Mouse (Mus musculus): ENCODE data around the gene Fbp2. TPM values are rescaled to one million over a fixed set of nuclear protein-coding genes. Genes with fewer than 3 reads are reported as not detected.
"Not testable (repeated sequence)": the region's sequence is repeated elsewhere in the genome, so short reads cannot be mapped to it uniquely, and the experiment has no call there.

The Fbp2 gene
- polyA plus RNA-seq, 1 experiment: not detected

DNA sequence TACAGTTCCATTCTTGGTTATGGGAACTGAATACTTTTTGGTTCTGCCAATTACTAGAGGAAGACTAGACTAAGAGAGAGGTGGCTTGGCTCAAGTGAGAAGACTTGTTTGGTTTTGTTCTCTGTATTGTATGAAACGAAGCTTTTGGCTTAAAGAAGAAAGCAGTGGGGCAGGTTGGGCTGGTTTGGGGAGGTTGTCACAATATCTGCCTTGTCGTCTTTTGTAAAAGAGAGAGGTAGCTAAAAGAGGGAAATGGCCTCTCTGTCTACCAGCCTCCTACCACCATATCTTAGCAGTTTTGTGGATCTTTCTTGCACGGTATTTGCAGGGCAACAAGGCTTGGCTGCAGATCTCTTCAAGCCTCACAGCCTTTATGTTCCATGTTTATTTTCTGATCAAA lies 14.0 kb upstream of the Fbp2 start:
- TF ChIP-seq POLR2A (IDR thresholded peaks at IDR 0.05; ENCODE audit: insufficient read depth, low read depth, low read length) (no peak), CTCF (IDR thresholded peaks at IDR 0.05; ENCODE audit: insufficient read depth, low read depth, low read length) (no peak)
- 60% methylated on average over 3 of the region's 3 CpGs for WGBS
- Histone ChIP-seq H3K4me3 (ENCODE audit: insufficient read depth, low read depth, low read length) (no peak overlapping the region), H3K27ac (ENCODE audit: insufficient read depth, low read depth, low read length) (no peak overlapping the region), H3K4me1 (ENCODE audit: control insufficient read depth, insufficient read depth, low read length) (no peaks in the 10 kb centered on the region)

DNA sequence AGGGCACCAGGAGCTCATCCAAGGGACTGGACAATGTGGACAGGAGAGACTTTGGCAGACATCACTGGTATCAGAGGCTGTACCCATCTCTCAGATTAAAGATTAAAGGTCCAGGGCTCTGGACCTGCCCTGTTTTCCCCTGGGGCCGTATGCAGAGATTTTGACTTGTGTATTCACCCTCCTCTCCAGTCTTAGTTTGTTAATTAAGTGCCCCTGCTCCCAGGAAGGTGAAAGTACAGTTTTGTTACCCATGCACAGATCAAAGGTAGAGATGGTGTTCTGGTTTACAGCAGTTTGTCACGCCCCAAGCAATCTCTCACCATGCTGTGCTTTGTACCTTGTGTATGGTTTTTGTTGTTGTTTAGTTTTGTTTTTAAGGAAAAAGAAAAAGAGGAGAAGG lies 12.4 kb upstream of the Fbp2 start:
- WGBS: 87% methylated on average over 2 of the region's 2 CpGs
- Histone ChIP-seq H3K4me1 (ENCODE audit: control insufficient read depth, insufficient read depth, low read length) (no peaks in the 10 kb centered on the region), H3K4me3 (ENCODE audit: insufficient read depth, low read depth, low read length) (no peak overlapping the region), H3K27ac (ENCODE audit: insufficient read depth, low read depth, low read length) (no peak overlapping the region)
- no peak for TF ChIP-seq POLR2A (IDR thresholded peaks at IDR 0.05; ENCODE audit: insufficient read depth, low read depth, low read length)
- TF ChIP-seq CTCF (IDR thresholded peaks at IDR 0.05; ENCODE audit: insufficient read depth, low read depth, low read length): no peak

DNA sequence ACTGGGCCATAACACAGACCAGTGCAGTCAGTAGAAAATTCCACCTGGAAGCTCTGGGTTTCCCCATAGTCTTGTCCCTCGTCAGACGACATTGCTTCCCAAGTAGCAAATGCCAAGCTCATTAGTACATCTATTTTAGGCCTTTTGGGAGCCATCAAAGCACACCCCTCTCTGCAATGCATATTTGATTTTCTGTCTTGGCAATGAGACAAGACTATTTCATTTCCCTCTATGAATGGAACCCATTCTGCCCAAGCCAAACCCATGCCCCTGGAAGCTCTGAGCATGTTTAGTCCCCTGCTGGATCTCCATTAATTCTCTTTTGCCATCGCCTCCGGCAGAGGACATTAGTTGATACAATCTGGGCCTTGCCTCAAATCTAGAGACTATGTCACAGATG lies 8.6 kb upstream of the Fbp2 start:
- H3K27ac ChIP-seq (ENCODE audit: insufficient read depth, low read depth, low read length): no peak overlapping the region
- TF ChIP-seq CTCF (IDR thresholded peaks at IDR 0.05; ENCODE audit: insufficient read depth, low read depth, low read length) (no peak), POLR2A (IDR thresholded peaks at IDR 0.05; ENCODE audit: insufficient read depth, low read depth, low read length) (no peak)
- WGBS: 50% methylated on average over 4 of the region's 4 CpGs

DNA sequence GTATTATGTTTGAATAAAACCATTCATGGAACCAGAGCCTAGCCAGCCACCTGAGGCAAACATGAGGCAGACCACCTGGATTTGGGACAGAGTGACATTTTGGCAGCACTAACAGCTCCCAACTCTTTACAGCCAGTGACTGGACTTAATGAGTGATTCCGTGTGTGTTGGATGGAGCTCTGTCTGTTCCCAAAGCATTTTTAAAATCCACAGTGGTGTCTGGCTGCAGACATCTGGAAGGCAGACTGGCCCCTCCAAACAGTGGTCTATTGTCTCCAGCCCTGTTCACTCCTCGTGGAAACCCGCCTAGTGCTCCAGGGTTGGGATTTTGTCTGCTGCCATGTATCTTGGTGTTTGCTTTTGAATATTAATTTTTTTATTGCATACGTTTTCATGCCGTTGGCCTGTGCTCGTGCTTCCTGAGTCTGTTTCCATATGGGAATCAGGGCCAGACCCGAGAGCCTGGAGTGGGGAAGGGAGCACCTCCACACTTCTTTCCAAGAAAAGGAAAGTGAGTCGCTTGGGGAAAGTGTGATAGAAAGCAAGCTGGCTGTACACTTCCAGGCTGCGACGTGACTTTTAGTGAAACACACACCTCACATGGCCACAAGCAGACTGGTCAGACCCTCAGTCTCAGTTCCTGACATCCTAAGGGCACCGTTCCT lies 7.6 kb upstream of the Fbp2 start:
- TF ChIP-seq CTCF (IDR thresholded peaks at IDR 0.05; ENCODE audit: insufficient read depth, low read depth, low read length) (no peak), POLR2A (IDR thresholded peaks at IDR 0.05; ENCODE audit: insufficient read depth, low read depth, low read length) (no peak)
- WGBS: 64% methylated on average over 11 of the region's 11 CpGs
- Histone ChIP-seq H3K4me1 (ENCODE audit: control insufficient read depth, insufficient read depth, low read length) (no peaks in the 10 kb centered on the region), H3K27ac (ENCODE audit: insufficient read depth, low read depth, low read length) (no peak overlapping the region), H3K4me3 (ENCODE audit: insufficient read depth, low read depth, low read length) (no peak overlapping the region)

More for the DNA sequence above, 8.6 kb upstream of the Fbp2 start:
- Histone ChIP-seq H3K4me3 (ENCODE audit: insufficient read depth, low read depth, low read length) (no peak overlapping the region), H3K4me1 (ENCODE audit: control insufficient read depth, insufficient read depth, low read length) (no peaks in the 10 kb centered on the region)

DNA sequence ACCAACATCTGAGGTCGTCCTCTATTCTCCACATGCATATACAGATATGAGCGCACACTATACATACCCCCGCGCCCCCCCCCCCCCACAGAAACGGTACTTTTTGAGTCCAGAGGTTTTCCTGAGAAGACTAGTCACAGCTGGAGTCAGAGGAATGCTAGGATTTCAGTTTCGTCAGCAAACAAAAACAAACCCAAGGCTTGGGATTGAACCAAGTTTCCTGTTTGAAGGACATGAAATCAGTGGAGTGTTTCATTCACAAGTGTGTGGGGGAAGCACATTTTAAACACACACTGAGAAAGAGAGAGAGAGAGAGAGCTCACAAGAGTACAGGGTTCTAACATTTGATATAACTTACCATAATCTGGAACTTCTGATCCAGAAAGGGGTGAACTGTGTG lies 5.5 kb upstream of the Fbp2 start:
- no peaks in the 10 kb centered on the region for H3K4me1 ChIP-seq (ENCODE audit: control insufficient read depth, insufficient read depth, low read length)
- no peak for TF ChIP-seq CTCF (IDR thresholded peaks at IDR 0.05; ENCODE audit: insufficient read depth, low read depth, low read length)
- no peak for TF ChIP-seq POLR2A (IDR thresholded peaks at IDR 0.05; ENCODE audit: insufficient read depth, low read depth, low read length)
- WGBS: 70% methylated on average over 6 of the region's 6 CpGs

DNA sequence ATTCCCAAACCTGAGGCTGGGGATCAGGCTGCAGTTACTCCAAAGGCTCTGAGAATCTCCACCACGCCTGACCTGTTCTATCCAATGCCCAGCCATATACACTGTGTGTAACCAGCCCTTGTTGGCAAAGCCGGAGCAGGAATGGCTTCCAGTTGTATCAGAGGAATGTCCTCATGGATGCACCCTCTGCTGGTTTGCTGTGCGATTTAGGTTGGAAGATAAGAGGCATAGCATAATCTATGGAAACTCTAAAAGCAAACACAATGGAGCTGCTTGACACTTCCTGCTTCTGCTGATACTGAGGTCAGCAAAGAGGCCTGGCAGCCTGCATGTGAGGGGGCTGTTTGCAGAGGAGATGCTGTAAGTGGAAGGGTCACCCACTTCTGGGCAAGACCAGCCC lies 4.7 kb upstream of the Fbp2 start:
- TF ChIP-seq CTCF (IDR thresholded peaks at IDR 0.05; ENCODE audit: insufficient read depth, low read depth, low read length): no peak
- H3K4me1 ChIP-seq (ENCODE audit: control insufficient read depth, insufficient read depth, low read length): no peaks in the 10 kb centered on the region; the same call in 1 of the 2 replicates
- WGBS: 94% methylated on average over 3 of the region's 3 CpGs
- no peak overlapping the region for H3K4me3 ChIP-seq (ENCODE audit: insufficient read depth, low read depth, low read length)
- no peak overlapping the region for H3K27ac ChIP-seq (ENCODE audit: insufficient read depth, low read depth, low read length)

More for the DNA sequence above, 5.5 kb upstream of the Fbp2 start:
- H3K4me3 ChIP-seq (ENCODE audit: insufficient read depth, low read depth, low read length): no peak overlapping the region
- H3K27ac ChIP-seq (ENCODE audit: insufficient read depth, low read depth, low read length): no peak overlapping the region

DNA sequence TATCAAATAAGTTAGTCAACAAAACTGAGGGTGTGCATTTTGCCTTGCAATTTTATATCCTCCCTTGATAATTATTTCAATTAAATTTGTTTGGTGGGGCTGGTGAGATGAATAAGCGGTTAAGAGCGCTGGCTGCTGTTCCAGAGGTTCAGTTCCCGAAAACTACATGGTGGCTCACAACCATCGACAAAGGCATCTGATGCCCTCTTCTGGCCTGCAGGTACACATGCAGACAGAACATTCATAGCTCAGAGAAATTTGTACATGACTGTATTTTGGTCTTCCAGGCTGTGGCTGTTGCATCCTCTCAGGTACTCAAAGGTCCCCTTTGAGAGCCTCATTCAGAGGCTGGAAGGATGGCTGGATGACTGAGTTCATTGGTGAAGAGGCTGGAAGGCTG lies 1.8 kb upstream of the Fbp2 start:
- 90% methylated on average over 4 of the region's 4 CpGs for WGBS

DNA sequence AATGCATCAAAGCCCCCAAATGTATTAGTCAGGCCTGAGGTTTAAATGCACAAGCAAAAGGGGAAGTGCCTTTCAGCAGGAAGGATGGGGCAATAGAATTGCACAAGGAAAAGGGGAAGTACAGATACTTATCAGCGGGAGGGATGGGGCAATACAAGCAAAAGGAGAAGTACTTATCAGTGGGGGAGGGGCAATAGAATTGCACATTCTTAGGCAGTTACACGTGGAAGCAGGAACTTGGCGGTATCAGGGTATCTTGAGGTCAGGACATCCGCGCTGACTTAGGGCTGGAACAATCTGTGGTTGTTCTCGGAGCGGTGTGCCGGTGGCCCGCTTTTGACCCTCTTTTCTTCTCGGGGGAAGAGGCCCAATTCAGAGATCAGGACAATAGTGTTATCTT lies 1.0 kb upstream of the Fbp2 start:
- 85% methylated on average over 10 of the region's 10 CpGs for WGBS

More for the DNA sequence above, 1.8 kb upstream of the Fbp2 start:
- Histone ChIP-seq H3K4me1 (ENCODE audit: control insufficient read depth, insufficient read depth, low read length) (peaks cover 2% of the 10 kb centered on the region; the same call in 1 of the 2 replicates), H3K4me3 (ENCODE audit: insufficient read depth, low read depth, low read length) (no peak overlapping the region), H3K27ac (ENCODE audit: insufficient read depth, low read depth, low read length) (no peak overlapping the region)
- TF ChIP-seq CTCF (IDR thresholded peaks at IDR 0.05; ENCODE audit: insufficient read depth, low read depth, low read length) (no peak), POLR2A (IDR thresholded peaks at IDR 0.05; ENCODE audit: insufficient read depth, low read depth, low read length) (no peak)

DNA sequence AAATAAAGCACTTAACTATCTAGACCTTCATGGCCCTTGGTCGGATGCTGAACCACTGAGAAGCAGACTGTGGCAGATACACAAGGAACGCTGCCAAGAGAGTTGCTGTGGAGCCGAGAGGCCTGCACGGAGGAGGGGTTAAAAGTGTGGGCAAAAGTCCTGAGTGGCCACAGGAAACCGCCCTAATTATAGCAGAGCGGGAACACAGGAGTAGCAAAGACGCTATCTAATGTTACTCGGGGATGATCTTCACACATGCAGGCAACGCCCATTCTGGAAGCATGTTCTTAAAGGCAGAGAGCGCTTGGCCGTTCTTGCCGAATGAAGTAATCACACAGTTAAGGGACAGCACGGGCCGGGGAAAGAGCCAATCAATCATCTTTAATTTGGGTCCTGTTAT lies 1.4 kb downstream of the Fbp2 start:
- 80% methylated on average over 14 of the region's 14 CpGs for WGBS
- no peak for TF ChIP-seq CTCF (IDR thresholded peaks at IDR 0.05; ENCODE audit: insufficient read depth, low read depth, low read length)
- TF ChIP-seq POLR2A (IDR thresholded peaks at IDR 0.05; ENCODE audit: insufficient read depth, low read depth, low read length): no peak
- H3K4me1 ChIP-seq (ENCODE audit: control insufficient read depth, insufficient read depth, low read length): peaks cover 2% of the 10 kb centered on the region; the same call in 1 of the 2 replicates
- no peak overlapping the region for H3K4me3 ChIP-seq (ENCODE audit: insufficient read depth, low read depth, low read length)
- no peak overlapping the region for H3K27ac ChIP-seq (ENCODE audit: insufficient read depth, low read depth, low read length)

More for the DNA sequence above, 1.0 kb upstream of the Fbp2 start:
- H3K4me3 ChIP-seq (ENCODE audit: insufficient read depth, low read depth, low read length); H3K27ac ChIP-seq (ENCODE audit: insufficient read depth, low read depth, low read length); H3K4me1 ChIP-seq (ENCODE audit: control insufficient read depth, insufficient read depth, low read length): not testable (repeated sequence)

DNA sequence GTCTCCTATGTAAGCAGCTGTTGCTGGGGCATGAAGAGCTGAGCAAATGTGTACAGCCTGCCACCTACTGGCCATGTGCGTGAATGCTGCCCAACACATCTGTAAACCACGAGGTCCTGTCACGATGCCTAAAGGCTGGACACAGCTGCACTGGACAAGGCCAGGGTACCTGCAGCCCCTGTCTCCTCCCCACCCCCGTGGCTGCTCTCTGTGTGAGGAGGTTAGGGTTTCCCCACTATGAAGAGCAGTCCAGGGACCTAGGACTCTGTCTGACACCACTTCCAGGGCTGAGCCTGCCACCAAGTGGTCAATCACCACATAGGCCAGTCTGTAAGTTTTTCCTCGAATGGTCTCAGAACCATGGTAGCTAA lies 1.9 kb downstream of the Fbp2 start:
- H3K4me3 ChIP-seq (ENCODE audit: insufficient read depth, low read depth, low read length): peak overlapping the region; percentile 20
- 3% methylated on average over 5 of the region's 5 CpGs for WGBS
- TF ChIP-seq POLR2A (IDR thresholded peaks at IDR 0.05; ENCODE audit: insufficient read depth, low read depth, low read length) (no peak), CTCF (IDR thresholded peaks at IDR 0.05; ENCODE audit: insufficient read depth, low read depth, low read length) (peak; percentile 99)

More for the DNA sequence above, 1.9 kb downstream of the Fbp2 start:
- Histone ChIP-seq H3K27ac (ENCODE audit: insufficient read depth, low read depth, low read length) (no peak overlapping the region), H3K4me1 (ENCODE audit: control insufficient read depth, insufficient read depth, low read length) (peaks cover 2% of the 10 kb centered on the region; the same call in 1 of the 2 replicates)
